Mouse (Mus musculus) liver, embryonic 12.5 days (tissue): ENCODE data around the gene Syt3. TPM values are rescaled to one million over a fixed set of nuclear protein-coding genes. Genes with fewer than 3 reads are reported as not detected.

Experiments
- ATAC-seq: fragments of 200-750 bp; cut with Nextera tagmentation; 2 replicates; pipeline ENCODE4 v1.8.0; 2017; ENCODE audit warnings: moderate number of reproducible peaks, mild to moderate bottlenecking, moderate library complexity
- H3K27ac ChIP-seq: fragments of 300-500 bp; sonication (generic); 2 replicates; pipeline ENCODE4 v1.5.1; 2016; ENCODE audit warnings: mild to moderate bottlenecking
- H3K27me3 ChIP-seq: fragments of 300-500 bp; sonication (generic); replicated peaks from 2 replicates; pipeline ENCODE4 v1.6.1; 2016; ENCODE audit warnings: mild to moderate bottlenecking, moderate library complexity
- H3K36me3 ChIP-seq: fragments of 300-500 bp; sonication (generic); 2 replicates; pipeline ENCODE4 v1.6.1; 2016; ENCODE audit warnings: mild to moderate bottlenecking, moderate library complexity
- H3K4me1 ChIP-seq: fragments of 300-500 bp; sonication (generic); 2 replicates; pipeline ENCODE4 v1.6.1; 2016
- H3K4me2 ChIP-seq: fragments of 300-500 bp; sonication (generic); 2 replicates; pipeline ENCODE4 v1.6.1; 2016; ENCODE audit warnings: mild to moderate bottlenecking, moderate library complexity
- H3K4me3 ChIP-seq: fragments of 300-500 bp; sonication (generic); 2 replicates; pipeline ENCODE4 v1.5.1; 2016; ENCODE audit warnings: mild to moderate bottlenecking, moderate library complexity
- H3K9ac ChIP-seq: fragments of 300-500 bp; sonication (generic); 2 replicates; pipeline ENCODE4 v1.6.1; 2016; ENCODE audit warnings: mild to moderate bottlenecking, moderate library complexity
- H3K9me3 ChIP-seq: fragments of 300-500 bp; sonication (generic); replicated peaks from 2 replicates; pipeline ENCODE4 v1.6.1; 2016; ENCODE audit warnings: mild to moderate bottlenecking, moderate library complexity
- WGBS: fragments of 180-500 bp; shearing (Covaris S2); methylation state at CpG from one replicate; pipeline ENCODE4 v1.1.7; 2016; ENCODE audit not compliant: insufficient replicate concordance; 5-methylcytosine and 5-hydroxymethylcytosine counted together
- polyA plus RNA-seq: library from polyadenylated mRNA; unstranded; fragments of >200 nt; fragmentation: Nextera tagmentation; extraction: Ambion mirVana; gene quantifications from 2 replicates; pipeline ENCODE4 v1.2.1, GENCODE M21; 2016

Syt3 gene
- polyA plus RNA-seq, 1 experiment from 2014 or later = 0.05 TPM

- ATAC-seq = no peak
- no peak overlapping the region for H3K9ac ChIP-seq
- no peaks in the 10 kb centered on the region for H3K36me3 ChIP-seq
- H3K4me2 ChIP-seq = no peak overlapping the region
- no peak overlapping the region for H3K4me3 ChIP-seq
- peaks cover 97% of the 10 kb centered on the region for H3K27me3 ChIP-seq
- no peak overlapping the region for H3K27ac ChIP-seq
- WGBS = 0% methylated on average over 1 of the region's 1 CpGs
- peaks cover 17% of the 10 kb centered on the region for H3K4me1 ChIP-seq
- no peaks in the 10 kb centered on the region for H3K9me3 ChIP-seq
Measured at GRCm38 (mm10) chr7:44441180-44441579, 57.3 kb downstream of the Syt3 start.

- Histone ChIP-seq H3K9ac (no peak overlapping the region), H3K4me3 (no peak overlapping the region), H3K27me3 (peaks cover 97% of the 10 kb centered on the region), H3K4me1 (peaks cover 12% of the 10 kb centered on the region), H3K36me3 (no peaks in the 10 kb centered on the region), H3K4me2 (peak overlapping the region; percentile 14), H3K27ac (no peak overlapping the region), H3K9me3 (no peaks in the 10 kb centered on the region)
- 3% methylated on average over 10 of the region's 14 CpGs for WGBS
- ATAC-seq = no peak
Measured at GRCm38 (mm10) chr7:44441648-44442109, 57.8 kb downstream of the Syt3 start.

- Histone ChIP-seq H3K36me3 (no peaks in the 10 kb centered on the region), H3K4me3 (no peak overlapping the region)
Measured at GRCm38 (mm10) chr7:44442407-44442821, 58.5 kb downstream of the Syt3 start.

GRCm38 (mm10) chr7:44443268-44444173 lies 59.6 kb downstream of the Syt3 start:
- H3K4me1 ChIP-seq = 0 out of 2 replicates have a peak, but pooled peaks cover 7% of the 10 kb centered on the region
- H3K9ac ChIP-seq = no peak overlapping the region
- H3K4me3 ChIP-seq = no peak overlapping the region
- H3K36me3 ChIP-seq = no peaks in the 10 kb centered on the region
- H3K27ac ChIP-seq = no peak overlapping the region
- ATAC-seq = no peak
- H3K27me3 ChIP-seq = peaks cover 97% of the 10 kb centered on the region
- no peaks in the 10 kb centered on the region for H3K9me3 ChIP-seq
- 12% methylated on average over 20 of the region's 20 CpGs for WGBS
- no peak overlapping the region for H3K4me2 ChIP-seq

More at GRCm38 (mm10) chr7:44442407-44442821, 58.5 kb downstream of the Syt3 start:
- no peak for ATAC-seq
- 4% methylated on average over 14 of the region's 14 CpGs for WGBS
- H3K9ac ChIP-seq = no peak overlapping the region
- no peaks in the 10 kb centered on the region for H3K9me3 ChIP-seq
- H3K4me1 ChIP-seq = 0 out of 2 replicates have a peak, but pooled peaks cover 7% of the 10 kb centered on the region
- H3K27me3 ChIP-seq = peaks cover 97% of the 10 kb centered on the region
- no peak overlapping the region for H3K27ac ChIP-seq
- peak overlapping the region; percentile 14 for H3K4me2 ChIP-seq

GRCm38 (mm10) chr7:44444886-44445527 lies 61.1 kb downstream of the Syt3 start:
- H3K4me1 ChIP-seq = 0 out of 2 replicates have a peak, but pooled peaks cover 7% of the 10 kb centered on the region
- no peak for ATAC-seq
- no peaks in the 10 kb centered on the region for H3K36me3 ChIP-seq
- no peak overlapping the region for H3K4me3 ChIP-seq
- no peak overlapping the region for H3K27ac ChIP-seq
- H3K27me3 ChIP-seq = peaks cover 98% of the 10 kb centered on the region
- H3K9me3 ChIP-seq = no peaks in the 10 kb centered on the region
- no peak overlapping the region for H3K4me2 ChIP-seq
- H3K9ac ChIP-seq = no peak overlapping the region
- WGBS = 11% methylated on average over 29 of the region's 29 CpGs

- Histone ChIP-seq H3K4me1 (0 out of 2 replicates have a peak, but pooled peaks cover 7% of the 10 kb centered on the region), H3K4me2 (no peak overlapping the region), H3K4me3 (no peak overlapping the region)
Measured at GRCm38 (mm10) chr7:44445528-44445923, 61.6 kb downstream of the Syt3 start.

GRCm38 (mm10) chr7:44446070-44446855 lies 62.4 kb downstream of the Syt3 start:
- peaks cover 88% of the 10 kb centered on the region for H3K27me3 ChIP-seq
- ATAC-seq = no peak
- 34% methylated on average over 12 of the region's 12 CpGs for WGBS

More at GRCm38 (mm10) chr7:44445528-44445923, 61.6 kb downstream of the Syt3 start:
- ATAC-seq = no peak
- WGBS = 10% methylated on average over 7 of the region's 7 CpGs
- no peaks in the 10 kb centered on the region for H3K36me3 ChIP-seq
- H3K27ac ChIP-seq = no peak overlapping the region
- H3K9me3 ChIP-seq = no peaks in the 10 kb centered on the region
- peaks cover 93% of the 10 kb centered on the region for H3K27me3 ChIP-seq
- no peak overlapping the region for H3K9ac ChIP-seq

More at GRCm38 (mm10) chr7:44446070-44446855, 62.4 kb downstream of the Syt3 start:
- Histone ChIP-seq H3K9me3 (no peaks in the 10 kb centered on the region), H3K4me2 (no peak overlapping the region), H3K4me3 (no peak overlapping the region), H3K4me1 (0 out of 2 replicates have a peak, but pooled peaks cover 7% of the 10 kb centered on the region), H3K9ac (no peak overlapping the region), H3K27ac (no peak overlapping the region), H3K36me3 (no peaks in the 10 kb centered on the region)

Other genes starting within 250 kb of the Syt3 start
- not detected in 2 replicates for gene Klk1b16, start 247.3 kb upstream of the Syt3 start, polyA plus RNA-seq
- not detected in 2 replicates for gene Klk1b24, start 195.9 kb upstream of the Syt3 start, polyA plus RNA-seq
- not detected in 2 replicates for gene Klk1b3, start 185.9 kb upstream of the Syt3 start, polyA plus RNA-seq
- gene Klk1b4, start 176.7 kb upstream of the Syt3 start, polyA plus RNA-seq = not detected in 2 replicates
- gene Klk1b5, start 168.2 kb upstream of the Syt3 start, polyA plus RNA-seq = not detected in 2 replicates
- gene Klk1, start 158.7 kb upstream of the Syt3 start, polyA plus RNA-seq = not detected in 2 replicates
- gene Gm36864, start 147.9 kb upstream of the Syt3 start, polyA plus RNA-seq = 0.08 TPM in 1 of 2 replicates, not detected in the other
- 1.8 and 1.9 TPM in 2 replicates for gene 1700028J19Rik, start 137.4 kb upstream of the Syt3 start, polyA plus RNA-seq
- 64.3 and 66.7 TPM in 2 replicates for gene 2410002F23Rik, start 137.4 kb upstream of the Syt3 start, polyA plus RNA-seq
- not detected in 2 replicates for gene Acp4, start 126.7 kb upstream of the Syt3 start, polyA plus RNA-seq
- gene Gm15517, start 122.7 kb upstream of the Syt3 start, polyA plus RNA-seq = not detected in 2 replicates
- 0.50 and 0.55 TPM in 2 replicates for gene Clec11a, start 77.2 kb upstream of the Syt3 start, polyA plus RNA-seq
- 0.10 and 0.18 TPM in 2 replicates for gene Shank1, start 73.8 kb upstream of the Syt3 start, polyA plus RNA-seq
- gene 1700008O03Rik, start 1.7 kb downstream of the Syt3 start, polyA plus RNA-seq = 0.38 TPM in 1 of 2 replicates, not detected in the other
- 0.07 TPM in 1 of 2 replicates, not detected in the other for gene Lrrc4b, start 44.9 kb downstream of the Syt3 start, polyA plus RNA-seq
- gene Aspdh, start 81.3 kb downstream of the Syt3 start, polyA plus RNA-seq = 5.5 and 6.4 TPM in 2 replicates
- gene Josd2, start 83.9 kb downstream of the Syt3 start, polyA plus RNA-seq = 189 and 194 TPM in 2 replicates
- gene Emc10, start 112.4 kb downstream of the Syt3 start, polyA plus RNA-seq = 70.6 and 74.8 TPM in 2 replicates
- gene Fam71e1, start 112.5 kb downstream of the Syt3 start, polyA plus RNA-seq = 2.8 and 3.3 TPM in 2 replicates
- gene Mybpc2, start 140.6 kb downstream of the Syt3 start, polyA plus RNA-seq = not detected in 2 replicates
- 0.08 TPM in 1 of 2 replicates, not detected in the other for gene Spib, start 148.0 kb downstream of the Syt3 start, polyA plus RNA-seq
- 94.2 and 94.3 TPM in 2 replicates for gene Pold1, start 164.7 kb downstream of the Syt3 start, polyA plus RNA-seq
- gene Nr1h2, start 169.8 kb downstream of the Syt3 start, polyA plus RNA-seq = 51.9 and 54.1 TPM in 2 replicates
- 2.5 and 3.1 TPM in 2 replicates for gene Napsa, start 188.3 kb downstream of the Syt3 start, polyA plus RNA-seq
- gene Kcnc3, start 206.6 kb downstream of the Syt3 start, polyA plus RNA-seq = 0.13 and 0.24 TPM in 2 replicates